Mouse (Mus musculus): ENCODE measurements around the gene Sohlh1.

GRCm38 (mm10) chr2:25859891-25860290 is 12.8 kb upstream of the Sohlh1 start:
- no peak for TF ChIP-seq GATA1 (IDR thresholded peaks at IDR 0.05; ENCODE audit: borderline replicate concordance, low read length)
- TF ChIP-seq FLI1 (IDR thresholded peaks at IDR 0.05; ENCODE audit: low read length), result no peak

Data from megakaryocyte, embryonic 14.5 days (primary cell).